Mouse (Mus musculus): ENCODE data around the gene Flt3.

DNA sequence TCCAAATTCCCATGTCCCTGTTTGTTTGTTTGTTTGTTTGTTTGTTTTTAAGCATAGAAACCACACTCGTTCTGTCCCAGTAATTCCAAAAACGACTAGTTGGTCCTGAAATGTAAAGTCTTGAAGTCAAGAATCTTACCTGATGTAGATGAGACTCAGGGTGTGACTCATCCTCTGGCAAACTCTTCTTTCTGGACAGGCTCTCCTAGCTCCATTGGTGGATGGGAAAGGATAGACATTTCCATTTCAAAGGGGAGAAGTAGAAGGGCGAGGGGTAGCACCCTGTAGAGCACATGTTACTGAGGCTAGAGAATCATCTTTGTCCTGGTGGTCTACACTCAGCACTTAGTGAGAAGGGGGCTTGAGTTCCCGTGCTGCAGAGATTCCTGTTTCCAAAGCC lies 42.5 kb upstream of the Flt3 start:
- no peak for TF ChIP-seq CTCF (IDR thresholded peaks at IDR 0.05; ENCODE audit: extremely low read depth, insufficient read length, insufficient replicate concordance, low read depth, low read length)
- TF ChIP-seq POLR2A (IDR thresholded peaks at IDR 0.05; ENCODE audit: low read depth, low read length) = no peak
